Mouse (Mus musculus) right cerebral cortex, postnatal 36 days (tissue): ENCODE data around the gene Gdpd1.

Experiments
- DNase-seq, 2 experiments: peaks; one replicate each; pipeline ENCODE4 v3.0.0; 2022; ENCODE audit warnings: low spot score in 2 of 2, mixed read lengths in 1 of 2

The Gdpd1 gene

GRCm38 (mm10) chr11:86991241-86991640, 82.6 kb downstream of the Gdpd1 start:
- no peak for DNase-seq

- DNase-seq = no peak
Measured at GRCm38 (mm10) chr11:86990309-86990708, 83.6 kb downstream of the Gdpd1 start.

GRCm38 (mm10) chr11:86984990-86985389, 88.9 kb downstream of the Gdpd1 start:
- DNase-seq = no peak
